Comparison of ENCODE assay signal across 8 mouse cellular contexts in the genomic region with DNA sequence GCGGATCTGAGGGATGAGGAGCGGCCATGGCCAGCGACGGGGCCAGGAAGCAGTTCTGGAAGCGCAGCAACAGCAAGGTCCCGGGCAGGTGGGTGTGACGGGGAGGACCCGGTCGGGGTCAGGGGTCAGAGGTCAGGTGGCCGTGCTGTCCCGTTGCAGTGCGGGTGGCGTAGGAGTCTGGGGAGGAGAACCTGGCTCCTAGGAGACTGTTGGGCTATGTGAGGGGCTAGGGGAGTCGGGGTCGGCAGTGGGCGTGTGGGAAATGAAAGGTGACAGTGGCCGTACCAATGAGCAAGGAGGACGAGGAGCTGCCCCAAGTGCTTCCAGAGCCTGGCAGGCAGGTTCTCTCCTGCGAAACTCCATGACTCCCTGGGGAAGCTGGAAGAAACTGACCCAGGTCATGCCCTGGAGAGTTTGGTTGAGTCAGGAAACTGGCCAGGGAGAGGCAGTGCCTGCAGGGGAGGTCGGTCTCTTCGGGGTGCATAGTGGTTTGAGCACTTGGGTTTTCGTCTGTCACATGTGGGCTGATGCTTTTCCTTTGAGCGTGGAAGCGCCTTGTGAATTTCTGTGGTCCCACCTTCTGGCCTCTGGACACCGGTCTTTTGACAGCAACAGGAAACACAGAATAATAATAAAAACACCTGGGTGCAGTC. TPM values are rescaled to one million over a fixed set of nuclear protein-coding genes. Genes with fewer than 3 reads are reported as not detected.
DNase-seq lines count a peak whose midpoint lies in the region; ATAC-seq and TF ChIP-seq lines count a peak whose summit lies in the region.

No protein-coding gene starts in this region.

- no peak for TF ChIP-seq CTCF in kidney, adult 2 months (conservative IDR thresholded peaks at IDR 0.05; ENCODE audit: insufficient read depth, insufficient read length, low read depth, low read length)

- TF ChIP-seq POLR2A in kidney, adult 2 months (IDR thresholded peaks at IDR 0.05; ENCODE audit: low read depth, low read length), result no peak

- ATAC-seq in hindbrain, embryonic 12.5 days (ENCODE audit: low FRiP score), result peak; percentile 29
- ATAC-seq in midbrain, embryonic 12.5 days (ENCODE audit: low FRiP score, low read depth), result no peak

- peak overlapping the region; percentile 80 for H3K4me3 ChIP-seq in kidney, adult 2 months (ENCODE audit: insufficient read depth, low read depth, low read length)
- peak overlapping the region; percentile 85 for H3K4me3 ChIP-seq in hindbrain, embryonic 12.5 days
- peak overlapping the region; percentile 84 for H3K4me3 ChIP-seq in midbrain, embryonic 12.5 days

- no peaks in the 10 kb centered on the region for H3K27me3 ChIP-seq in kidney, adult 2 months (replicated peaks; ENCODE audit: control insufficient read depth, insufficient read depth, low read length)
- no peaks in the 10 kb centered on the region for H3K27me3 ChIP-seq in hindbrain, embryonic 12.5 days
- no peaks in the 10 kb centered on the region for H3K27me3 ChIP-seq in midbrain, embryonic 12.5 days

- H3K36me3 ChIP-seq in kidney, adult 2 months (ENCODE audit: control insufficient read depth, insufficient read depth, low read length), result no peaks in the 10 kb centered on the region
- H3K36me3 ChIP-seq in hindbrain, embryonic 12.5 days, result no peaks in the 10 kb centered on the region
- no peaks in the 10 kb centered on the region for H3K36me3 ChIP-seq in midbrain, embryonic 12.5 days

- peak overlapping the region; percentile 98 for H3K4me2 ChIP-seq in hindbrain, embryonic 12.5 days (replicated peaks)
- H3K4me2 ChIP-seq in midbrain, embryonic 12.5 days (replicated peaks), result peak overlapping the region; percentile 92

- peak overlapping the region; percentile 92 for H3K9ac ChIP-seq in hindbrain, embryonic 12.5 days
- peak overlapping the region; percentile 86 for H3K9ac ChIP-seq in midbrain, embryonic 12.5 days (replicated peaks)

- H3K4me1 ChIP-seq in kidney, adult 2 months (ENCODE audit: control insufficient read depth, insufficient read depth, low read length), result peaks cover 3% of the 10 kb centered on the region; the same call in 1 of the 2 replicates
- H3K4me1 ChIP-seq in hindbrain, embryonic 12.5 days, result peaks cover 26% of the 10 kb centered on the region
- peaks cover 18% of the 10 kb centered on the region for H3K4me1 ChIP-seq in midbrain, embryonic 12.5 days

- H3K9me3 ChIP-seq in hindbrain, embryonic 12.5 days (replicated peaks), result no peaks in the 10 kb centered on the region
- no peaks in the 10 kb centered on the region for H3K9me3 ChIP-seq in midbrain, embryonic 12.5 days

- peak overlapping the region; percentile 59 for H3K27ac ChIP-seq in kidney, adult 2 months (ENCODE audit: insufficient read depth, low read depth, low read length)
- peak overlapping the region; percentile 90 for H3K27ac ChIP-seq in hindbrain, embryonic 12.5 days
- peak overlapping the region; percentile 82 for H3K27ac ChIP-seq in midbrain, embryonic 12.5 days (replicated peaks)

- DNase-seq in kidney, adult 2 months, result no peak
- no peak for DNase-seq in kidney, adult 9 months
- DNase-seq in T-cell, adult 2 months (ENCODE audit: low spot score), result peak; percentile 19
- DNase-seq in yolk sac, embryonic 10.5 days (ENCODE audit: low spot score), result no peak
- DNase-seq in spleen, adult 12 weeks (ENCODE audit: low spot score), result no peak
- DNase-seq in thymus, postnatal 25 days, result no peak

- 5% methylated on average over 25 of the region's 25 CpGs for WGBS in kidney, adult 2 months
- WGBS in hindbrain, embryonic 12.5 days, result 13% methylated on average over 25 of the region's 25 CpGs
- WGBS in midbrain, embryonic 12.5 days, result 17% methylated on average over 25 of the region's 25 CpGs

RNA-seq across cellular contexts. Expression of a gene that starts 0.4 kb away (rescaled TPM):
- polyA plus RNA-seq in kidney, adult 2 months (2012; rRNA removed), result 31.7 and 34.5 TPM in 2 replicates
- 13.8 and 14.1 TPM in 2 replicates for polyA plus RNA-seq in hindbrain, embryonic 12.5 days (2016; fragmentation: Nextera tagmentation; extraction: Ambion mirVana)
- polyA plus RNA-seq in midbrain, embryonic 12.5 days (2016; fragmentation: Nextera tagmentation; extraction: Ambion mirVana), result 12.5 and 13.7 TPM in 2 replicates

RNA-seq across cellular contexts. Expression of a gene that starts 28.7 kb away (rescaled TPM):
- 19.7 and 20.8 TPM in 2 replicates for polyA plus RNA-seq in kidney, adult 2 months (2012; rRNA removed)
- 26.0 and 28.1 TPM in 2 replicates for polyA plus RNA-seq in hindbrain, embryonic 12.5 days (2016; fragmentation: Nextera tagmentation; extraction: Ambion mirVana)
- polyA plus RNA-seq in midbrain, embryonic 12.5 days (2016; fragmentation: Nextera tagmentation; extraction: Ambion mirVana), result 23.5 and 25.5 TPM in 2 replicates
